Mouse (Mus musculus) stomach, embryonic 15.5 days (tissue): ENCODE results near the gene Dgkg. TPM values are rescaled to one million over a fixed set of nuclear protein-coding genes. Genes with fewer than 3 reads are reported as not detected.

Experiments
- ATAC-seq: fragments of 200-750 bp; cut with Nextera tagmentation; 2 replicates; pipeline ENCODE4 v1.8.0; 2017; ENCODE audit warnings: low read depth, moderate number of reproducible peaks, moderate TSS enrichment; ENCODE audit not compliant: insufficient read depth, low FRiP score
- H3K27ac ChIP-seq: fragments of 300-500 bp; sonication (generic); 2 replicates; pipeline ENCODE4 v1.5.1; 2015; ENCODE audit warnings: mild to moderate bottlenecking, inconsistent platforms
- H3K27me3 ChIP-seq: fragments of 300-500 bp; sonication (generic); replicated peaks from 2 replicates; pipeline ENCODE4 v1.6.1; 2015; ENCODE audit warnings: inconsistent platforms
- H3K36me3 ChIP-seq: fragments of 300-500 bp; sonication (generic); 2 replicates; pipeline ENCODE4 v1.6.1; 2015; ENCODE audit warnings: inconsistent platforms
- H3K4me1 ChIP-seq: fragments of 300-500 bp; sonication (generic); 2 replicates; pipeline ENCODE4 v1.6.1; 2015; ENCODE audit warnings: inconsistent platforms
- H3K4me2 ChIP-seq: fragments of 300-500 bp; sonication (generic); 2 replicates; pipeline ENCODE4 v1.6.1; 2015; ENCODE audit warnings: mild to moderate bottlenecking, inconsistent platforms
- H3K4me3 ChIP-seq: fragments of 300-500 bp; sonication (generic); replicated peaks from 2 replicates; pipeline ENCODE4 v1.5.1; 2015; ENCODE audit warnings: inconsistent platforms
- H3K9ac ChIP-seq: fragments of 300-500 bp; sonication (generic); 2 replicates; pipeline ENCODE4 v1.6.1; 2015; ENCODE audit warnings: inconsistent platforms
- H3K9me3 ChIP-seq: fragments of 300-500 bp; sonication (generic); 2 replicates; pipeline ENCODE4 v1.6.1; 2016; ENCODE audit warnings: inconsistent platforms
- WGBS: fragments of 180-500 bp; shearing (Covaris S2); methylation state at CpG from one replicate; pipeline ENCODE4 v1.1.7; 2015; 5-methylcytosine and 5-hydroxymethylcytosine counted together
- polyA plus RNA-seq: library from polyadenylated mRNA; unstranded; fragments of >200 nt; fragmentation: Nextera tagmentation; extraction: Ambion mirVana; gene quantifications from 2 replicates; pipeline ENCODE4 v1.2.1, GENCODE M21; 2015

Gene Dgkg
- polyA plus RNA-seq, 1 experiment from 2014 or later = 1.5 TPM

GRCm38 (mm10) chr16:22552351-22552750 lies 104.7 kb downstream of the Dgkg start:
- Histone ChIP-seq H3K4me3 (no peak overlapping the region), H3K4me2 (no peak overlapping the region), H3K9ac (no peak overlapping the region), H3K27me3 (0 out of 2 replicates have a peak, but pooled peaks cover 2% of the 10 kb centered on the region), H3K27ac (no peak overlapping the region), H3K9me3 (no peaks in the 10 kb centered on the region), H3K4me1 (peaks cover 12% of the 10 kb centered on the region), H3K36me3 (no peaks in the 10 kb centered on the region)
- ATAC-seq = no peak
- 59% methylated on average over 9 of the region's 9 CpGs for WGBS

DNA sequence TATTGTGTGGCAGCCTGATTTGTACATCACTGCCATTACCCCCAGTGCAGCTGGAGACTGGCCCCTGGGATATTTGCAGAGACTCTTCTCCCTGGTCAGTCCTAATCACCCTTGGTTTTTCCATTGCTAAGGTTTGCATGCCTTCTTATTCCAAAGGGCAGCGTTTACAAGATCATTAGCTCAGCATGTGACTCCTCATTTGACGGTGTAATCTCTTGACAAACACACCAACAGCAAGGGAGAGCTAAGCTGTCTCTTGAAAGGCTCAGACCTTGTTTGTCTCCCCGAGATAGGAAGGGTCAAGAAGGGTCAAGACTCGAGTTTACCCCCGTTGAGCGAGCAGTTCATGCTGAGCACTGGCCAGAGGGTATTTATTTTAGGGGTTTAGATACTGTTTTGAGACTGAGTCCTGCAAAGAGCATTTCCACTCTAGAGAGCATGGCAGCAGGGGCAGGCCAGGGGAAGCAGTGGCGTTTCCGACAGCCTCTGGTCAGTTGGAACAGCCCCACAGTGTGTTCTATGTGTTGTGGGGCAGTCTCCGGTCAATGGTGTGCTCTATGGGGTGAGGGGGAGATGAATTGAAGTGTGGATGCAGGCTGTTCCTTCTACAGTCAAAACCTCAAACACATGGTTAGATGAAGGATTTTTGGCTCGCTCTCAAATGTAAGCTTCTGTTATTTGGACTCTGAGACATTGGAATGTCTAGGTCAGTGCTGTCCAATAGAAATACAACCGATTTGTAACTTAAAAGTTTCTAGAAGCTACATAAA lies 105.6 kb downstream of the Dgkg start:
- Histone ChIP-seq H3K9me3 (no peaks in the 10 kb centered on the region), H3K9ac (no peak overlapping the region), H3K27me3 (0 out of 2 replicates have a peak, but pooled peaks cover 1% of the 10 kb centered on the region), H3K4me1 (peaks cover 12% of the 10 kb centered on the region), H3K4me2 (no peak overlapping the region), H3K27ac (no peak overlapping the region), H3K4me3 (no peak overlapping the region), H3K36me3 (no peaks in the 10 kb centered on the region)
- 14% methylated on average over 11 of the region's 11 CpGs for WGBS
- no peak for ATAC-seq

DNA sequence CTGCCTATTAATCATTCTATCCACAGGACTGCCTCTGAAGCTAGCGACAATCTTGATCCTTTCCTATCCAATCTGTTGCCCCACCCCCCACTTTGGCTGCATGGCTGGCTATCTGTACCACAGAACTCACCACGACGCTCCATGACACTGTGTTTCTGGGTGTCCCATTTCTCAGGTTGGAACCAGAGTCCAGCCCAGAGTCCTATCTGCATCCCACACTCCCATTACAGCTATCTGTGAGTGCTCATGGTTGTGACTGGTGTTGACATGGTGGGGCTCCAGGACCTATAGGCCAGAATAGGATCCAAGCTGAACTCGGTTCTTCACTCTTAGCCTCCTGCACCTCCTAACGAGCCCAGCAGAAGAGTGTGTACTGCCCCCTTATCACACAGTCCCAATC lies 107.7 kb downstream of the Dgkg start:
- Histone ChIP-seq H3K9ac (no peak overlapping the region), H3K36me3 (no peaks in the 10 kb centered on the region), H3K4me1 (peaks cover 16% of the 10 kb centered on the region), H3K9me3 (no peaks in the 10 kb centered on the region), H3K4me2 (peak overlapping the region; percentile 72; the same call in 1 of the 2 replicates), H3K4me3 (no peak overlapping the region), H3K27me3 (no peaks in the 10 kb centered on the region), H3K27ac (no peak overlapping the region)
- WGBS = 77% methylated on average over 5 of the region's 5 CpGs
- ATAC-seq = no peak

GRCm38 (mm10) chr16:22548167-22549080 lies 108.6 kb downstream of the Dgkg start:
- Histone ChIP-seq H3K4me1 (peaks cover 16% of the 10 kb centered on the region), H3K27me3 (no peaks in the 10 kb centered on the region), H3K4me3 (peak overlapping the region; percentile 40), H3K9me3 (no peaks in the 10 kb centered on the region), H3K9ac (no peak overlapping the region), H3K36me3 (no peaks in the 10 kb centered on the region), H3K27ac (peak overlapping the region; percentile 63), H3K4me2 (peak overlapping the region; percentile 72)
- 8% methylated on average over 26 of the region's 26 CpGs for WGBS
- peak; percentile 80 for ATAC-seq

- WGBS = 59% methylated on average over 10 of the region's 10 CpGs
- Histone ChIP-seq H3K4me3 (peak overlapping the region; percentile 40), H3K4me1 (peaks cover 16% of the 10 kb centered on the region), H3K27ac (0 out of 2 replicates have a peak overlapping the region, but pooled peaks have one; percentile 63), H3K27me3 (no peaks in the 10 kb centered on the region), H3K4me2 (peak overlapping the region; percentile 72), H3K9me3 (no peaks in the 10 kb centered on the region), H3K9ac (no peak overlapping the region), H3K36me3 (no peaks in the 10 kb centered on the region)
- ATAC-seq = no peak
These were observed 109.3 kb downstream of the Dgkg start for GRCm38 (mm10) chr16:22547741-22548140.

GRCm38 (mm10) chr16:22545799-22546198 lies 111.2 kb downstream of the Dgkg start:
- no peak for ATAC-seq
- H3K9ac ChIP-seq = no peak overlapping the region
- no peaks in the 10 kb centered on the region for H3K9me3 ChIP-seq
- no peak overlapping the region for H3K4me2 ChIP-seq
- H3K4me1 ChIP-seq = peaks cover 10% of the 10 kb centered on the region; the same call in 1 of the 2 replicates
- WGBS = 58% methylated on average over 8 of the region's 8 CpGs
- H3K27ac ChIP-seq = peak overlapping the region; percentile 82
- no peaks in the 10 kb centered on the region for H3K27me3 ChIP-seq
- no peak overlapping the region for H3K4me3 ChIP-seq
- no peaks in the 10 kb centered on the region for H3K36me3 ChIP-seq

GRCm38 (mm10) chr16:22545016-22545561 lies 111.9 kb downstream of the Dgkg start:
- peaks cover 10% of the 10 kb centered on the region; the same call in 1 of the 2 replicates for H3K4me1 ChIP-seq
- peak overlapping the region; percentile 82 for H3K27ac ChIP-seq
- no peaks in the 10 kb centered on the region for H3K9me3 ChIP-seq
- no peaks in the 10 kb centered on the region for H3K36me3 ChIP-seq
- WGBS = 5% methylated on average over 3 of the region's 3 CpGs
- no peaks in the 10 kb centered on the region for H3K27me3 ChIP-seq
- H3K9ac ChIP-seq = no peak overlapping the region
- no peak overlapping the region for H3K4me3 ChIP-seq
- peak; percentile 72 for ATAC-seq
- no peak overlapping the region for H3K4me2 ChIP-seq

DNA sequence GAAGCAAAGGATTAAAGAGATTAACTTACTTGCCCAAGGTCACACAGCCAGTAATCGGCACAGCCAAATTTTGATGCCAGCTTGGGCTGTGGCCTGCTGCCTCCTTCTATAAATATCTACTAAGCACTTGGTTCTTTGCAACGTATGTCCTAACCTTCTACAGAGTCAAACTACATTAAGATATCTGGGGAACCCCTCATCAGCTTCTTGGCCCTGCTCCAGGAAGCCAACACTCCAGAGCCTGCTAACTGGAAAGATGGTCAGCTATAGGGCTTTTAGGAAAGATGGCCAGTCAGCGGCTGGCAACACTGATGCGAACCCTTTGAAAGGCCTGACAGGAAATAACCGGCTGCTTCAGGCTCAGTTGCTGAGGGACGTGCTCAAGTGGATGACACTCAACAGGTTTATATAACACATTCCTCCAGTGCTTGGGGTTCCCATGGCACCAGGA lies 114.3 kb downstream of the Dgkg start:
- Histone ChIP-seq H3K4me2 (no peak overlapping the region), H3K36me3 (no peaks in the 10 kb centered on the region), H3K4me3 (no peak overlapping the region), H3K27me3 (no peaks in the 10 kb centered on the region), H3K4me1 (peaks cover 7% of the 10 kb centered on the region; the same call in 1 of the 2 replicates), H3K9me3 (no peaks in the 10 kb centered on the region), H3K9ac (no peak overlapping the region), H3K27ac (no peak overlapping the region)
- no peak for ATAC-seq
- WGBS = 53% methylated on average over 6 of the region's 6 CpGs

GRCm38 (mm10) chr16:22539275-22539674 lies 117.7 kb downstream of the Dgkg start:
- Histone ChIP-seq H3K4me2 (no peak overlapping the region), H3K9ac (no peak overlapping the region), H3K4me3 (no peak overlapping the region), H3K36me3 (no peaks in the 10 kb centered on the region), H3K27me3 (no peaks in the 10 kb centered on the region), H3K9me3 (no peaks in the 10 kb centered on the region), H3K4me1 (no peaks in the 10 kb centered on the region), H3K27ac (no peak overlapping the region)
- 74% methylated on average over 6 of the region's 6 CpGs for WGBS
- ATAC-seq = no peak

- no peak overlapping the region for H3K4me3 ChIP-seq
- no peak overlapping the region for H3K9ac ChIP-seq
- H3K27ac ChIP-seq = no peak overlapping the region
- H3K36me3 ChIP-seq = no peaks in the 10 kb centered on the region
- H3K4me1 ChIP-seq = no peaks in the 10 kb centered on the region
- no peak overlapping the region for H3K4me2 ChIP-seq
- H3K9me3 ChIP-seq = no peaks in the 10 kb centered on the region
- no peaks in the 10 kb centered on the region for H3K27me3 ChIP-seq
- 55% methylated on average over 8 of the region's 8 CpGs for WGBS
- no peak for ATAC-seq
These were observed 120.3 kb downstream of the Dgkg start for GRCm38 (mm10) chr16:22536581-22537160.

DNA sequence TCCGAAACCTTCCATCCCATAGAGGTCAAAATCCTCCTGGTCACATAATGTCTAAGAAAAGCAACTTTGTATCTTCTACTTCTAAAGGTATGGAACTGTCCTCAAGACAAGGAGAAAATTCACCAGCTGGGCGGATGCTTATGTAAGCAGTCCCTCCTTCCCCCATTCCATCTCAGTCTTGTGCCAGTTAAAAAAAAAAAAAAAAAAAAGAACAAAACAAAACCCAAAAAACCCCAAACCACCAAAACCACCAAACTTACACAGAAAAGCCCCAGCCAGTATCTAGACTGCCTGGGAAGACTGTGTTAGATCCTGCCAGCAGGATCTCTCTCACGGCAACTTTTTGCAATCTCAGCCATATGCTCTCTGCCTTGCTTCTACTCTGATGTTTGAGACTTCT lies 123.9 kb downstream of the Dgkg start:
- no peak for ATAC-seq
- no peaks in the 10 kb centered on the region for H3K9me3 ChIP-seq
- 86% methylated on average over 3 of the region's 3 CpGs for WGBS

More for the DNA sequence above, 123.9 kb downstream of the Dgkg start:
- Histone ChIP-seq H3K27me3 (no peaks in the 10 kb centered on the region), H3K9ac (no peak overlapping the region), H3K4me2 (no peak overlapping the region), H3K36me3 (no peaks in the 10 kb centered on the region), H3K4me3 (no peak overlapping the region), H3K27ac (no peak overlapping the region), H3K4me1 (no peaks in the 10 kb centered on the region)
